Mouse (Mus musculus) erythroid progenitor cell, adult 5-6 weeks (primary cell): ENCODE results near the gene Asap3. TPM values are rescaled to one million over a fixed set of nuclear protein-coding genes. Genes with fewer than 3 reads are reported as not detected.

Experiments used
- ATAC-seq: replicated peaks from 2 replicates; pipeline ENCODE4 v1.8.0; 2016; ENCODE audit warnings: moderate number of reproducible peaks, mild to moderate bottlenecking, moderate TSS enrichment, inconsistent platforms; ENCODE audit not compliant: poor library complexity, low FRiP score, severe bottlenecking
- total RNA-seq, 2 experiments: library from RNA; stranded (forward) in 1 of 2; stranded (reverse) in 1 of 2; fragments of 150-400 nt in 1 of 2; fragments of 186-747, 209-891 nt in 1 of 2; gene quantifications; 2 replicates each; pipeline versions ENCODE4 v1.2.3 to v1.2.4; 2015 to 2017; ENCODE audit warnings: low replicate concordance in 2 of 2

Gene Asap3
- total RNA-seq, 2 experiments from 2014 or later, result 0.53 TPM; not detected in 1

- ATAC-seq, result no peak
These were observed 25.5 kb upstream of the Asap3 start for GRCm38 (mm10) chr4:136180408-136181330.

GRCm38 (mm10) chr4:136181367-136181766 lies 24.8 kb upstream of the Asap3 start:
- no peak for ATAC-seq

- ATAC-seq, result no peak
These were observed 20.8 kb upstream of the Asap3 start for GRCm38 (mm10) chr4:136185375-136185774.

DNA sequence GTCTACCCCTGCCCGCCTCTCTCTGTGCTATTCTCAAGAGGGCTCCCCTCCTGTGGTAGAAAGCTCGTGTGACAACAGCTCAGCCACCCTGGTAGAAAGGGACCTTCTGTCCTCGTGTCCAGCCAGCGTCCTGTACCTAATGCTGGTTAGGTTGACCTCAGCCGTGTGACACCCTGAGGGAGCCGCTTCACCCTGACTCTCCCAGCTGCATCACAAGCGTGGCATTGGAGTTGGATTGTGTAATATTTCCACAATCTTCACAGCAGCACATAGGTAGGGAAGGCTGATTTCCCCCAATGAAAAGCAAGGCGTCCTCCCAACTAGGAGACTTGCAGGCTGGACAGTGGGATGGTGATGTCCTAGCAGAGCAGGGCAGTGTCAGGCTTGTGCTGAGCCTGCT lies 19.9 kb upstream of the Asap3 start:
- no peak for ATAC-seq

- ATAC-seq, result no peak
These were observed 19.3 kb upstream of the Asap3 start for GRCm38 (mm10) chr4:136186739-136187472.

- ATAC-seq, result peak; percentile 49
These were observed 17.0 kb upstream of the Asap3 start for GRCm38 (mm10) chr4:136188973-136189737.

- ATAC-seq, result peak; percentile 94
These were observed 16.3 kb upstream of the Asap3 start for GRCm38 (mm10) chr4:136189912-136190311.

DNA sequence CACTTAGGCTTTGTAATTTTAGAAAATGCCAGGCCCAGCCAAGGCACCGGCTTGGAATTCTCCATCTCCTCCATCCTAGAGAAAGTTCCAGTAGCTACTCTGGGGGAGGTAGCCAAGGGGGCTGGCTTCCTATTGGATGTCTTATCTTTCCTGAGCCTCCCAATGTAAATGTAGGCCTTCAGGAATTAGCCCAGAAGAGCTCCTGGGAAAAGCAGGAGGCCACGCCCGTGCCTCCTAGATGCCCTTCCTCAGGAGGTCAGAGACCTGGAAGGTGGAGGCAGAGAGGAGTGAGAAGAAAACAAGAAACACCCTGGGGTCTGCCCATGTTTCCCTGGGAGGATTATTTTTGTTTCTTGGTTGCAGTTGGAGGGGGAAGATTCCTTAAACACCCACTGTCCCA lies 12.6 kb upstream of the Asap3 start:
- no peak for ATAC-seq

GRCm38 (mm10) chr4:136195029-136195428 lies 11.1 kb upstream of the Asap3 start:
- ATAC-seq, result no peak

DNA sequence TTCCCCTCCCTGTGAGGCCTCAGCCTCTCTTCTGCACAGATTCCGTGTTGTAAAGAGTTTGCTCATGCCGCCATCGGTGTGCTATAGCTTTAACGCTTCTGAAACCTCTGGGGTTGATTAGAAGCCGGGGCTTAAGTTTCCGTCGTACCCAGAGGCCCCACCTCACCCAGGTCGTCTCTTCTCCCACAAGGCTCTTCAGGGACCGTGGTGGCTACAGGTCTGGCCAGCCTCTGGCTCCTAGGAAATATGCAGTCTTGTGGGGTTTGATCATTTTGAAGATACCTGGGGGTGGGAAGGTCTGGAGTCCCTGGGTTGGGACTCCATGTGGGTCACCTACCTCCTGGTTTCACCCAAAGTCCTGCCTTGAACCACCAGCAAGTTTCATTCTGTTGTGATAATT lies 10.5 kb upstream of the Asap3 start:
- no peak for ATAC-seq

- ATAC-seq, result no peak
These were observed 10.0 kb upstream of the Asap3 start for GRCm38 (mm10) chr4:136196201-136196600.

DNA sequence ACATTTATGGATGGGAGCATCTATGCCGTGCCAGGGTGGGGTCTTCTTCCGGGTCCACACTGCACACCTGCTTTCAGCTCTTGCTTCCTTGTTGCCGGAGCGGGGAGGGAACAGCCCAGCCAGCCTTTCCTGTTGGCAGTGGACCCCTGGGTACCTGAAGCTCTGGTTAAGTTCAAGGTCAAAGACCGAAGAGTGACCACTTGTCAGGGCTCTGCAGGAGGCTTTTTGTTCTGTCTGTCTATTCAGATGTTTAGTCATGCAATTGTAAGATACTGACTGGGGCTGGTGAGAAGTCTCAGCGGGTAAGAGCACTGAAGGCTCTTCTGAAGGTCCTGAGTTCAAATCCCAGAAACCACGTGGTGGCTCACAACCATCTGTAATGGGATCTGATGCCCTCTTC lies 7.3 kb upstream of the Asap3 start:
- no peak for ATAC-seq

DNA sequence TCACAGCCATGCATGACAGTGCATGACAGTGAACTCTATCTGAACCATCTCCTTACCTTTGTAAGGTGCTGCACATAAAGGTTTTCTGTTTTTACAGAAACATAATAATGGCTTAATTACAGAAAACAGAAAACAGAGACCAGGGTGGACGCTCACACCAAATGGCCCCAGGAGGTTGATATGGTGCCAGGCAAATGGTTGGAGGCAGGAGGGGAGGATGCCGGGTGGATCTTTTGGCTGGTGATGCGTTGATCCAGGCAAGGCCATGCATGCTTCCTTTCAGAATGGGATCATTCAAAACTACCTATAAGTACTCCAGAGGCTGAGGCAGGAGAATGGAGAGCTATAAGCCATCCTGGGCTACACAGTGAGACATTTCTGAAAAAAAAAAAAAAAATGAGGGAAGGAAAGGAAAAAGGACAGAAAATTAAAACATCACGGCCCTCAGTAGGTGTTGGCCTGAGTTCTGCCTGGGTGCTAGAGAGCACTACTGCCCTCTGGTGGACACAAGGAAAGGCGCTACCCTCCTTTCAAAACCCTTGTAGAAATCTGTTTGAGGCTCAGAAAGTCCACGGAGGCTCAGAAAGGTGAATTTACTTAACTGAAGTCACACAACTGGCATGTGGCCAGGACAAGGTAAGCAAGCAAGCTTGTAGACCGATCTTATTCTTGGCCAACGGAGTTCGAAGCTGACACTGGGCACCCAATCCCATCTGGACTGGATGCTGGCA lies 6.4 kb upstream of the Asap3 start:
- peak; percentile 72 for ATAC-seq

- no peak for ATAC-seq
These were observed 3.7 kb upstream of the Asap3 start for GRCm38 (mm10) chr4:136202509-136202908.

DNA sequence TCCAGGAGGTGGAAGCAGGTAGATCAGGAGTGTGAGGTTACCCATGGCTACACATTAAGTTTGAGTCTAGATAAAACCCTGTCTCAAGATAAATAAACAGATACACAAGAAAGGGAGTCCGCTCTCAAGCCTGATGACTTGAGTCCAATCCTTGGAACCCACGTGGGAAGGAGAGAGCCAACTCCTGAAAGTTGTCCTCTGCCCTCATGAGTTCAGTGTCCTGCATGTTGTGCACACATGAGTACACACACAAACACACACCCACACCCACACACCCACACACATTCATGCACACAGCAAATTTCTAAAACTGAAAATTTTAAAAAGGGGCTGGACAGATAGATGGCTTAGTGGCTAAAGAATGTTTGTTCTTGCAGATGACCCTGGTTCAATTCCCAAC lies 1.4 kb upstream of the Asap3 start:
- ATAC-seq, result no peak

DNA sequence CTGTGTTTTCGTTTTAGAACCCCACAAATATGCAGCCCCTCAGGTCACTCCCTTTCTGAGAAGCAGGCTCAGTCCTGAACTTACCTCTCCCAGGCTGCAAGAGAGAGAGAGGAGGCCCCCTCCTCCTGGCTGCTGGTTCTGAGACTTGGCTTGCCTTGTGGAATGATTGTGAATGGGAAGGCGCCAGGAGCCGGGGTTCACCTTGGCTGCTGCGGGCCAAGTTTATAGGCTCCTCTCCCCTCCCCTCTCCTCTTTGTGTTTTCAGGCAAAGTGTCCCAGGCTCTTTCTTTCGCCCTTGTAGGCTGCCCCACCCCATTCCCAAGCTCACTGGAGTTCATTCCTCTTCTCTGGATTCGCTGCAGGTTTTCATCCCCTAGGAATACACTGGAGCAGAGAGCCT lies 778 bp downstream of the Asap3 start:
- ATAC-seq, result no peak

GRCm38 (mm10) chr4:136210931-136211330 lies 4.8 kb downstream of the Asap3 start:
- no peak for ATAC-seq

DNA sequence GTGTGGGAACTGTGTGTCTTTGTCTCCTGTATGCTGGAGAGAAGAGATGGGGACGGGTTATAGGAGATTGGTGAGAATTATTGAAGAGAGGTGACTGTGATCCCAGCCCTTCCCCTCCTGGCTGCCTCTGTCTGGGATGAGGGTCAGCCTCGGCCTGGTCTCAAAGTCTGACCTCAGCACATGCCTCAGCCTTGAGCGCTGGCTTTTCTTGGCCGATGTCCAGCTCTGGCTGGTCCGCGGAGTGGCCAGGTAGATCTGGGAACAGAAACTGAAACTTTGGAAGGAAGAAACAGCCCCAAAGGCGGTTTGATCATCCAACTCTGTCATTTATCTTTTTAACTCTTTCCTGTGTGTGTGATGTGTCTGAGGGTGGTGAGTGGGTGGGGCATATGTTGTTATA lies 7.5 kb downstream of the Asap3 start:
- ATAC-seq, result no peak

GRCm38 (mm10) chr4:136214828-136215227 lies 8.7 kb downstream of the Asap3 start:
- ATAC-seq, result no peak

DNA sequence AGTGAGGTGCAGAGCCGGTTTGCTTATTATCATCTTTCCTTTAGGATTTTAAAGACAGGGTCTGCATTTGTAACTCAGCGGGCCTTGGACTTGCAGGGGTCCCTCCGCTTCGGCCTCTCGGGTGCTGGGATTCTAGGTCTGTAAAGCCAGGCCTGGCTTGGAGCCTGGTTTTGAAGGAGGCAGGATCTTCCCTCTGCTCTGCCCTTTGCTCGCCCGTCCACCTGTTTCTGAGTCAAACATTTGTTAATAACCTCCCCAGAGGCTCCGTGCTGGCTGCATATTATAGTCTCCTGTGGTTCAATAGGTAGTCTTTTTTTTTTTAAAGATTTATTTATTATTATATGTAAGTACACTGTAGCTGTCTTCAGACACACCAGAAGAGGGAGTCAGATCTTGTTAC lies 9.4 kb downstream of the Asap3 start:
- ATAC-seq, result no peak
